Mouse (Mus musculus) liver, adult 10 weeks (tissue): ENCODE results near the gene Ubap2l. TPM values are rescaled to one million over a fixed set of nuclear protein-coding genes. Genes with fewer than 3 reads are reported as not detected.

Experiments
- polyA plus RNA-seq: library from polyadenylated mRNA; stranded (reverse); fragments of 350-450 nt; fragmentation: Illumina TruSeq; extraction: RNeasy Lipid Tissue Mini Kit (QIAGEN cat#74804); gene quantifications from one replicate; pipeline ENCODE4 v1.2.3, GENCODE M21; 2014; ENCODE audit warnings: low read depth, low replicate concordance

Gene Ubap2l
- polyA plus RNA-seq, result 36.7 TPM

DNA sequence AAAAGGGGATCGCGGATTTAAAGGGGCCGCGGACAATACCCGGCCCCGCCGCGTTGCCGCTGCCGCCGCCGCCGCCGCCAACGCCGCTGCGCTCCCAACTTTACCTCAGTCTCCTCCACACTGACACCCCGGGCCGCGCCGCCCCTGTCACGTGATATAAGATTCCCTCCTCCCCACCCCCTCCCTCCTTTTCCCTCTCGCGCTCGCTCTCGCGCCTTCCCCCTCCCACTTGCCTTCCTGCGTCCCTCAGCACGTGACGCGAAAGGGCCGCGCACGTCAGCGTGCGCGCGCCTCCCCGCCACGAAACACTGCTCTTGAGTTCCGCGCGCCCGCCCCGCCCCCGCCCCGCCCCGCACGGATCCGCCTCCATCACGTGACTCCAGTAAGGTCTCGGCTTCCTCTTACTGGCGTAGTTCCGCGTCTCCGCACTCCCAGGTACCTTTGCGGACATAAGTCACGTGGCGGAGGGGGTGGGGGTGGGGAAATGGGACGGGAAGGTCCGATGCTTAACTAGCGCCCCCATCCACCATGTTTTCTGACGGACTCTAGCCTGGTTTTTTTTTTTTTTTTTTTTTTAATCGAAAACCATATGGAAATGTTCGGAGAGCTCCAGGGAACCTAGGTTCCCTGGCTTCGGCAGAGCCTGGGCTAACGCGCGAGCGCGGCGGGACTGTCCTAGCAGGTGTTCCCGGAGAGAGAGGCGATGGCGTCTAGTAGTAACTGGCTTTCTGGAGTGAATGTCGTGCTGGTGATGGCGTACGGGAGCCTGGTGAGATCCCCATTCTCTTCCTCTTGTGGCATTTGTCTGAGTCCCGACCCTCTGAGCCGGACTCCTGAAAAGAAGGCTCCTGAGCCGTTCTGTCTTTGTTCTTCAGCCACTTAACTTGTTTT is at the start of gene Ubap2l:
Gene Ubap2l, minus strand, starts transcription at position 278 of the 891 bp plus-strand sequence.

GRCm38 (mm10) chr3:90072294-90072693 is 19.9 kb upstream of the Ubap2l start, which contains the start of gene Tpm3:
Gene Tpm3 (plus strand): TSS chr3:90072649.

GRCm38 (mm10) chr3:90051441-90052350 is 732 bp downstream of the Ubap2l start, which contains the start of gene 4933434E20Rik:
Gene 4933434E20Rik (plus strand): TSS chr3:90051636.

DNA sequence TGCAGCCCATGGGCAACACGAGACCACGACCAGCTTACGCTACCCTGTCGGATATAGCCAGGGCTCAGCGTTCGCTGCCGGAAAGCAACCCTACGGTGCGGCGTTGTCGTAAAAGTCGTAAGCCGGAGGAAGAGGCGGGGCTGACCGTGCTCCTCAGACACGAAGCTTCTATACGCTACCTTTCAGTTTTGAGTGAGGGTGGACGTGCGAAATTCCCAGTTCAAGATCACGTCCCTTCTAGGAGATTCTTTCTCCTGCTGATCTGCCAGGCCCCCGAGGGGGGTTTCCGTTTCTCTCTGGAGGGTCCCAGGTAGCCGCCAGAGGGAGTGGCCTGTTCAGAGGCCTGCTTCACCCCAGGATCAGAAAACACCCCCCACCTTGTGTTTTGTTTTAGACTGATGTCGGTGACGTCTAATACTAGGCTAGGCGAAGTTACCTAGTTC is 53.8 kb downstream of the Ubap2l start, which contains the start of gene Hax1:
Gene Hax1, minus strand, starts transcription at position 169 of the 443 bp plus-strand sequence.

DNA sequence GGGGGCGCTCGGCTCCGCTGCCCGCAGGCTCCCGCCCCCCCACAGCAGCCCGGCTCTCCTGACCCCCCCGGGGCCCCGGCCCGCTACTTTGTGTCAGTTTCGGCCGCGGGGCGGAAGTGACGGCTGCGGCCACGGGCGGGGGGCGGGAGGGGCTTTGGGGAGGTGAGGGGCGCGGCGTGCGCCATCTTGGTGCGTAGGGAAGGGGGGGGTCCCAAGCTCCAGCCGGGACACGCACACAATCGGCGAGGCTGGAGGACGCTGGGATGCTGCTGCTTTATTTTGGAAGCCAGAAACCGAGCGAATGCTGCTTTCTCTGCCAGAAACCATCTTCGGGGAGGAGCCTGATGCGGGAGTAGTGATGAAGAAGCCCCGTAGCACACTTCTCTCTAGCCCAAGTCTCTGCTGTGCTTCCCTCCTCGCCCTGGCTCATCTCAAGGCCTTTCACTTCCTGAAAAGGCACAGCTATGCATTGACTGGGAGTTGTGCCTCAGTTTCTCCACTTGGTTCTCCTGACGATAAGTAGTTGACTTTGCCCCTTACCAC is 89.1 kb downstream of the Ubap2l start, which contains the start of gene Atp8b2:
Gene Atp8b2, minus strand, starts transcription at position 288 of the 543 bp plus-strand sequence.

Other genes with a start within 250 kb of the Ubap2l start
- 2.3 TPM for gene She, start 221.3 kb downstream of the Ubap2l start, polyA plus RNA-seq
- gene Il6ra, start 139.4 kb downstream of the Ubap2l start, polyA plus RNA-seq, result 8.3 TPM
- 0.90 TPM for gene Atp8b2, start 89.1 kb downstream of the Ubap2l start, polyA plus RNA-seq
- 68.6 TPM for gene Hax1, start 53.8 kb downstream of the Ubap2l start, polyA plus RNA-seq
- gene 4933434E20Rik, start 992 bp downstream of the Ubap2l start, polyA plus RNA-seq, result 60.0 TPM
- gene Tpm3, start 20.0 kb upstream of the Ubap2l start, polyA plus RNA-seq, result 75.3 TPM
- gene Nup210l, start 51.5 kb upstream of the Ubap2l start, polyA plus RNA-seq, result not detected
- 676 TPM for gene Rps27, start 161.0 kb upstream of the Ubap2l start, polyA plus RNA-seq
- gene Rab13, start 161.1 kb upstream of the Ubap2l start, polyA plus RNA-seq, result 3.8 TPM
- 93.3 TPM for gene Jtb, start 179.0 kb upstream of the Ubap2l start, polyA plus RNA-seq
- gene Creb3l4, start 190.9 kb upstream of the Ubap2l start, polyA plus RNA-seq, result not detected
- 57.5 TPM for gene Slc39a1, start 195.5 kb upstream of the Ubap2l start, polyA plus RNA-seq
- gene Crtc2, start 201.5 kb upstream of the Ubap2l start, polyA plus RNA-seq, result 12.9 TPM
- 0.87 TPM for gene Dennd4b, start 212.6 kb upstream of the Ubap2l start, polyA plus RNA-seq
- 13.4 TPM for gene Gatad2b, start 240.6 kb upstream of the Ubap2l start, polyA plus RNA-seq